Mouse (Mus musculus): ENCODE results near the gene 1700013G24Rik. TPM values are rescaled to one million over a fixed set of nuclear protein-coding genes. Genes with fewer than 3 reads are reported as not detected.
A peak's percentile ranks its signal among the peaks of the same experiment; 100 is the strongest.

The 1700013G24Rik gene
- polyA plus RNA-seq, 1 experiment from 2014 or later, result not detected

DNA sequence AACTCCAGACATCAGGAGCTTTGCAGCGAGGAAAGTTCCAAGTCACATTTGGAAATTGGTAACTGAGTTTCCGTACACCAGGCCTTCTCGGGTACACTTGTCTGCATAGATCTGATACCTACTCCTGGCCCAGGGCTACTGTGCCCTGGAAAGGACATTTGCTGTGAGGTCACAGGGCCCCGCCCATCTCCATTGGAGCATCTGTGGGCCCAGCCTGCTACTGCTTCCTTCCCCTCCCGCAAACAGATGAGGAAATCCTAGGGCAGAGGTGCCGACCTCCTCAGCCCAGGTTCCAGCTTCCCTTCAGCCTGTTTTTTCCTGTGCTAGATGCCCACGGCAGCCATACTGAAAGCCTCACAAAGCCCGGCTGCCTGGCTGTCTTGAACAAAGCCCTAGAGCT lies 36.9 kb downstream of the 1700013G24Rik start:
- Histone ChIP-seq H3K9ac (no peak overlapping the region; the same call in 1 of the 2 replicates), H3K27me3 (no peaks in the 10 kb centered on the region), H3K4me3 (no peak overlapping the region), H3K27ac (peak overlapping the region; percentile 93), H3K4me1 (peaks cover 79% of the 10 kb centered on the region), H3K4me2 (0 out of 2 replicates have a peak overlapping the region, but pooled peaks have one; percentile 2), H3K9me3 (no peaks in the 10 kb centered on the region), H3K36me3 (no peaks in the 10 kb centered on the region)
- ATAC-seq (ENCODE audit: borderline replicate concordance, extremely low read depth, low FRiP score, low TSS enrichment), result no peak
- WGBS, result 55% methylated on average over 8 of the region's 8 CpGs

DNA sequence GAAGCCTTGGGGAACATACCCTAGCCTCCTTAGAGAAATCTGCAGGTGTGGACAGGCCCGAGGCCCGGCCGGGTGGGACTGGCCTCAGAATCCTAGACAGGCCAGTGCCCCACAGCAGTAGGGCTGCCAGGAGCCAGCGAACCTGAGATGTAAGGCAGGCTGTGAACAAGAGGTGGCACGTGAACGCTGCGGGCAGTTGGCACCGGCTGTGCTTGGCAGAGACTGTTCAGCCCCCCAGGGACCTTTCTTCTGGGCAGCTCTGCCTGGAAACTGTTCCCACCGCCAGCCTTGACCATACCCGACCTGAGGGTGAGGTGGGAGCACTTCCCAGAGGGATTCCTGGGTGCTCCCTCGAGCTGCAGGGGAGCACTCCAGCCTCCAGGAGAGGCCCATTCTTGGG lies 39.5 kb downstream of the 1700013G24Rik start:
- no peaks in the 10 kb centered on the region for H3K9me3 ChIP-seq
- H3K36me3 ChIP-seq, result no peaks in the 10 kb centered on the region
- 80% methylated on average over 11 of the region's 11 CpGs for WGBS
- peak overlapping the region; percentile 69 for H3K27ac ChIP-seq
- no peak for ATAC-seq (ENCODE audit: borderline replicate concordance, extremely low read depth, low FRiP score, low TSS enrichment)
- no peaks in the 10 kb centered on the region for H3K27me3 ChIP-seq
- peaks cover 74% of the 10 kb centered on the region for H3K4me1 ChIP-seq
- no peak overlapping the region for H3K9ac ChIP-seq
- H3K4me3 ChIP-seq, result no peak overlapping the region
- H3K4me2 ChIP-seq, result no peak overlapping the region

DNA sequence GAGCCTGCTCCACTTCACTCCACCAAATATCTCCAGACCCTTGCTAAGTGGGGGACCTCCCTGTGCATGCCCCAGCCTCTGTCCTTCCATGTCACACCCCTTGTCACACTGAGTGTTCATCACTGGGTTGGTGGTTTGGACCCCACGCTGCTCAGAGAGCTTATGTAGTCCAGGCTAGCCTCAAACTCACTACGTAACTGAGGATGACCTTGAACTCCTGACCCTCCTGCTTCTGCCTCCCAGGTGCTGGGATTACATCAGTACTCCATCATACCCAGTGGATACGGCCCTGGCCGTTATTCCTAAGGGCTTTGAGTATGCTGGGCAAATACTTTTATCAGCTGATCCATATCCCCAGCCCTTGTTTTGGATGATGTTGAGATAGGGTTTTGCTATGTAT lies 40.1 kb downstream of the 1700013G24Rik start:
- Histone ChIP-seq H3K4me3 (no peak overlapping the region), H3K9ac (no peak overlapping the region), H3K9me3 (no peaks in the 10 kb centered on the region), H3K27me3 (no peaks in the 10 kb centered on the region), H3K36me3 (no peaks in the 10 kb centered on the region), H3K4me1 (peaks cover 74% of the 10 kb centered on the region), H3K4me2 (no peak overlapping the region), H3K27ac (peak overlapping the region; percentile 69)
- WGBS, result 72% methylated on average over 4 of the region's 4 CpGs
- ATAC-seq (ENCODE audit: borderline replicate concordance, extremely low read depth, low FRiP score, low TSS enrichment), result no peak

DNA sequence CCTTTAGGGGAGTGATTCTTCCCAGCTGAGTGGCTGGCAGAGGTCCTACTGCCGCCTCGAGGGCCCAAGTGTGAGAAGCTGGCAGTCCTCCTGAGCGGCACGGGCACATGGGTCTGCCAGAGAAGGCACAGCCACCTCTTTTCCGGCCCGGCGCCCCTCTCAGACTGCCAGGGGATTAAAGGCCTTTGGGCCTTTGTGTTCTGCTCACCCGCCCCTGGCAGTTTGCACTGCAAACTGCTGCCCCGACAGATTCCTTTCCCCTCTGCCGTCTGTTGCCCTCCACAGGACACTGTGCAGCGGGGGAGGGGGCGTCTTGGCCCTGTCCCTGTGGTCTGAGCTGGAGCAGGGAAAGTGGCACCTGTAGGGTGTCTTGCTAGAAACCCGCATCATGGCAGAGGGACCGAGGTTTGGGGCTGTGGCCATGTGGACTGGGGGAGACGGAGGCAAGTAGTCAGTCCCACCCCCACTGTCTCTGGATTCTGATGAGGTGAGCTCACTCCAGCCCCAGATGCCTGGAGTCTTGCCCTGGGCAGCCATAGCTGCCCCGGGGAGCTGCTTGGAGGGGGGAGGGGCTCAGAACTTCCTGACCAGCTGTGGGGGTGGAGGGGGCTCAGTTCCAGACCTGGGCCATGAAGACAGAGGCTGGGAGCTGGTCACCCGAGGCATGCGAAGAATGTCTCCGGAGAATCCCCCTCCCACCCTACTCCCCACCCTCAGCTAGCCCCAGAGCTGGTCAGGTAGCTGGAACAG lies 41.8 kb downstream of the 1700013G24Rik start:
- Histone ChIP-seq H3K27ac (peak overlapping the region; percentile 71), H3K9ac (0 out of 2 replicates have a peak overlapping the region, but pooled peaks have one; percentile 10), H3K4me1 (peaks cover 73% of the 10 kb centered on the region), H3K9me3 (no peaks in the 10 kb centered on the region), H3K27me3 (no peaks in the 10 kb centered on the region), H3K36me3 (no peaks in the 10 kb centered on the region), H3K4me3 (no peak overlapping the region), H3K4me2 (0 out of 2 replicates have a peak overlapping the region, but pooled peaks have one; percentile 4)
- peak; percentile 68 for ATAC-seq (ENCODE audit: borderline replicate concordance, extremely low read depth, low FRiP score, low TSS enrichment)
- WGBS, result 11% methylated on average over 19 of the region's 19 CpGs

DNA sequence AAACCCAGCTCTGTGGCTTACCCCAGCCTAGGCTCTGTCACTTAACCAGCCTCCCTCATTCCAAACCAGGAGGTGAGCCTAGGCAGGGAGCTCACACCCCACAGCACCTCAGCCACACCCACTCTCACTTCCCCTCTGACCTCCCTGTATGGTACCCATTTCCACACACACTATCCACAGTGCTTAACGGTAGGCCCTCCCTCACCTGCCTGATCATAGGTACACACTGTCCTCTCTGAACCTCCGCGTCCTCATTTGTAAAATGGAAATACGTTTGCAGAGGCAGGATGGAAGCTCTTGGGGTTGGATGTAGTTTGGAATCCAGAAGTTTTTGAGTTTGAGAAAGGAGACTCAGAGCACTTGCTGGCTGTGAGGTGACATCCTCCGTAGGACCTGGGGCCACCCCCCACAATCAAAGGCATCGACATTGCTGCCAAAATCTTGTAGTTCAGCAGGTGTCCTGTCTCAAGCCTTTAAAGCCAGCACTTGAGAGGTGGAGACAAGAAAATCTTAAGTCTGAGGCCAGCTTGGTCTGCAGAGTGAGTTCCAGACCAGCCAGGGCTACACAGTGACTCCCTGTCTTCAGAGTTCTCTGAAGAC lies 42.5 kb downstream of the 1700013G24Rik start:
- 36% methylated on average over 6 of the region's 6 CpGs for WGBS

DNA sequence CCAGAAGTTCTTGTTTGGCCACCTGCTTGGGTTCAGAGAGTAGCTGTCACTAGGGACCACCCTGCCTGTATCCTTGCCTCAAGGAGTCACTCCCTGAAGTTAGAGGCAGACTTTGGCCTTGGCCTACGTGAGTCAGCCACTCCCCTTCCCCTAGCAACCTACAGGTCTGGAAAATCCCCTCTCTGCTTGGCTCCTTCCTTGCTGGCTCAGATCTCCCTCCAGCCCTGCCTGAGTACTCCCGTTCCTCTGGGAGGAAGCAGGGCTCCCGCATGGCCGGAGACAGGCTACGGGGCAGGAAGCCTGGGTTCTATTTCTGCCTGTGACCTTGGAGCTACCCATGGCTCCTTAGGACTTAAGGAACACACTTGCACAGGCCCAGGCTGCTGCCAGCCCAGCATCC lies 44.3 kb downstream of the 1700013G24Rik start:
- Histone ChIP-seq H3K9me3 (no peaks in the 10 kb centered on the region), H3K4me1 (peaks cover 71% of the 10 kb centered on the region), H3K36me3 (peaks cover 9% of the 10 kb centered on the region), H3K27ac (peak overlapping the region; percentile 76), H3K9ac (no peak overlapping the region), H3K27me3 (no peaks in the 10 kb centered on the region), H3K4me2 (0 out of 2 replicates have a peak overlapping the region, but pooled peaks have one; percentile 1), H3K4me3 (no peak overlapping the region)
- WGBS, result 69% methylated on average over 5 of the region's 5 CpGs
- 0 out of 2 replicates have a peak, but pooled peaks have one; percentile 8 for ATAC-seq (ENCODE audit: borderline replicate concordance, extremely low read depth, low FRiP score, low TSS enrichment)

More for the DNA sequence above, 42.5 kb downstream of the 1700013G24Rik start:
- Histone ChIP-seq H3K27ac (peak overlapping the region; percentile 71), H3K27me3 (no peaks in the 10 kb centered on the region), H3K4me1 (peaks cover 73% of the 10 kb centered on the region), H3K4me2 (no peak overlapping the region), H3K9ac (no peak overlapping the region), H3K4me3 (no peak overlapping the region), H3K9me3 (no peaks in the 10 kb centered on the region), H3K36me3 (no peaks in the 10 kb centered on the region)
- ATAC-seq (ENCODE audit: borderline replicate concordance, extremely low read depth, low FRiP score, low TSS enrichment), result no peak; the same call in none of the 2 replicates

DNA sequence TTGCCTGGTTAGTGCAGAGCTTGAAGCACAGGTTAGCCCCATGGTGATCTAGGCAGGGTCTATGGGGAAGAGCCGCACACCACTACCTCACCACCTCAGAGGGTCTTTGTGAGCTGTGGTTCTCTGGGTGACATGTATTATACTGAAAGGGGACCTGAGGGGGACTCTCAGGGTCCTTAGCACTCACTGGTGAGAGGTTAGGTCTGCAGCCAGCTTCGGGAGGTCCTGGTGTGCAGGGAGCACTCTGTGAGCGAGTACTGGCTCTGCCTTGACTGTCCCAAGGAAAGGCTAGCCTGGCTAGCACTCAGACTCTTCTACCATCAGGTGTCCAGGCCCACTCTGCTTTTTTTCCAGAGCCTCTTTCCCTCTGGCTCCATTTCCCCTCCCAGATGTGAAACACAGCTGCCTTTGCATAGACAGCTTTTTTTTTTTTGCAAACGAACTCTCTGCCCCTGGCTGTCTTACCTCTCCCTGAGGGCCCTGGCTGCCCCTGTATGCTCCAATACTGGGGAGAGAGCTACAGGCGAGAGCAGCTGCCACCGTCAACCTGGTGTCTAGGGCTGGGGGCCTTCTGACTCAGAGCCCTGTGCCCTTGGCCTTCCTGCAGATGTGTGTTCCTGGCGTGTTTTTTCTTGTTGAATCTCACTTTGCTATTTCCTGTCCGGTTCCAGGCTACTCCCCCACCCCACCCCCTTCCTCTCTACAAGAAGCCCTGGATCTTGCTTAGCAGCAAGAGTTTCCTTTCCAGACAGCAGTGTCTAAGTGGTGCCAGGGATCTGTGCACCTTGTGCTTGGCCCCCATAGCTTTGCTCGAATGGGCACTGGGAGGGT lies 45.0 kb downstream of the 1700013G24Rik start:
- no peak overlapping the region for H3K9ac ChIP-seq
- WGBS, result 29% methylated on average over 9 of the region's 9 CpGs

DNA sequence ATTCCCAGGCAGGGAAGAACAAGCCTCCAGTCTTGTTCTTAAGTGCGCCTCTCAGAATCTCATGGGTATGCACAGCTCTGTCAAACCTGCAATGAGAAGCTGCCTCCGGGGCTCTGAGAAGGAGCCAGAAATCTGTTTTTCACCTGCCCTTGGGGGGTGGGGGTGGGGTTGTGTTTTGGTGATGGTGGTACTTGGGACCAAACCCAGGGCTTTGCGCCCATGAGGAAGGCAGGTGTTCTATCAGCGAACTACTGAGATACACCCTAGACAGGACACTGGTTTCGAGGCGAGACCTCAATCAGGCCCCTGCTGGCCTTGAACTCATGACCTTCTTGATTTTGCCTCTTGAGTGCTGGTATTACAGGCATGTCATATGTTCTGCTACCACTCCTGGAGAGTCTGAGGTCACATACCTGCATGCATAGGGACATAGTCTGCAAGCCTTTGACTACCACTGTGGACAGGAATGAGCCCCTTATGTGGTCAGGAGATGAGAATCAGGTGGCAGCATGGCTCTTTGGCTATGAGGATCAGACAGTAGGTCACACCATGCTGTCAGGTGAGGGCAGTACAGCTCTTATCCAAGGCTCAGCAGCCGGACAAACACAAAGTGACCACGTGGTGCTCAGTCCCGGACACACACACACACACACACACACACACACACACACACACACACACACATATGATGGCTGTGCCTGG lies 45.9 kb downstream of the 1700013G24Rik start:
- no peak overlapping the region for H3K4me3 ChIP-seq
- no peak overlapping the region for H3K9ac ChIP-seq
- peaks cover 23% of the 10 kb centered on the region for H3K36me3 ChIP-seq
- ATAC-seq (ENCODE audit: borderline replicate concordance, extremely low read depth, low FRiP score, low TSS enrichment), result no peak
- H3K27me3 ChIP-seq, result no peaks in the 10 kb centered on the region
- WGBS, result 77% methylated on average over 9 of the region's 9 CpGs
- no peak overlapping the region for H3K4me2 ChIP-seq
- peak overlapping the region; percentile 76 for H3K27ac ChIP-seq
- H3K4me1 ChIP-seq, result peaks cover 71% of the 10 kb centered on the region
- no peaks in the 10 kb centered on the region for H3K9me3 ChIP-seq

More for the DNA sequence above, 45.0 kb downstream of the 1700013G24Rik start:
- H3K36me3 ChIP-seq, result peaks cover 17% of the 10 kb centered on the region
- peaks cover 66% of the 10 kb centered on the region for H3K4me1 ChIP-seq
- peak overlapping the region; percentile 76 for H3K27ac ChIP-seq
- no peaks in the 10 kb centered on the region for H3K27me3 ChIP-seq
- peak; percentile 19; the same call in 1 of the 2 replicates for ATAC-seq (ENCODE audit: borderline replicate concordance, extremely low read depth, low FRiP score, low TSS enrichment)
- H3K4me3 ChIP-seq, result no peak overlapping the region
- peak overlapping the region; percentile 1; the same call in 1 of the 2 replicates for H3K4me2 ChIP-seq
- H3K9me3 ChIP-seq, result no peaks in the 10 kb centered on the region

DNA sequence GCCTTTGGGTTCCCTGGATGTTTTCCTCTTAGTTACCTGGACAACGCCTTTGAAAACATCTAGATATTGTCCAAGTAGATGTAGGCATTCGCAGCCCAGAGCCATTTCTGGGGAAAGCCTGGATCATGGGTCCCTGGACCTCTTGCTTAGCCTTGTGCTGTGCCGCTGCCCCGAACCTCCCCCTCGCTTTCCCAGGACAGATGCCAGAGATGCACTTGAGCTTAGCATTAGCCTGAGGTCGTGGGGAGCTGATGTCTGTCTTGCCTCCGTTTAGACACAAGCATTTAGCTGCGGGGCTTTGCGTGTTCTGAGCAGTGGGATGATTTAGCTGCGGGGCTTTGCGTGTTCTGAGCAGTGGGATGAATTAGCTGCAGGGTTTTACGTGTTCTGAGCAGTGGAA lies 47.1 kb downstream of the 1700013G24Rik start:
- peaks cover 63% of the 10 kb centered on the region for H3K4me1 ChIP-seq
- no peak overlapping the region for H3K4me2 ChIP-seq
- no peaks in the 10 kb centered on the region for H3K9me3 ChIP-seq
- WGBS, result 75% methylated on average over 12 of the region's 12 CpGs
- H3K4me3 ChIP-seq, result no peak overlapping the region
- H3K27me3 ChIP-seq, result no peaks in the 10 kb centered on the region
- H3K27ac ChIP-seq, result no peak overlapping the region
- peaks cover 32% of the 10 kb centered on the region for H3K36me3 ChIP-seq
- no peak overlapping the region for H3K9ac ChIP-seq
- ATAC-seq (ENCODE audit: borderline replicate concordance, extremely low read depth, low FRiP score, low TSS enrichment), result no peak

DNA sequence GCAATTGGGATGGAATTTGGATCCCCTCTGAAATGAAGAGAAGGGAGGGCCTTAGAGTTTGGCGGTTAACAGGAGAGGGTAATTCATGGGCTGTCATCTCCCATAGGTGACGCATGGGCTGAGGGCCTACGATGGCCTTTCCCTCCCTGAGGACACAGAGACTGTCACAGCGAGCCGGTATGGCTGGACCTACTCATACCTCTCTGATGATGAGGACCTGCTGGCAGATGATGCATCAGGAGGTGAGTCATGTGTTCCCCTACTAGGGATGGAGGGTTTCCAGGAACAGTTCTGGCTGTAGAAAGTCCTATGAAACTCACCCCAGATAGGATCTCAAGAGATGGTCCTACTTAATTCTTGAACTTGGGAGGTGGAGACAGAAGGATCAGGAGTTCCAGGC lies 47.9 kb downstream of the 1700013G24Rik start:
- H3K27me3 ChIP-seq, result no peaks in the 10 kb centered on the region
- peaks cover 32% of the 10 kb centered on the region for H3K36me3 ChIP-seq
- H3K9ac ChIP-seq, result no peak overlapping the region
- ATAC-seq (ENCODE audit: borderline replicate concordance, extremely low read depth, low FRiP score, low TSS enrichment), result no peak
- peaks cover 55% of the 10 kb centered on the region for H3K4me1 ChIP-seq
- no peaks in the 10 kb centered on the region for H3K9me3 ChIP-seq
- no peak overlapping the region for H3K27ac ChIP-seq
- H3K4me3 ChIP-seq, result no peak overlapping the region
- 84% methylated on average over 5 of the region's 5 CpGs for WGBS
- H3K4me2 ChIP-seq, result no peak overlapping the region

DNA sequence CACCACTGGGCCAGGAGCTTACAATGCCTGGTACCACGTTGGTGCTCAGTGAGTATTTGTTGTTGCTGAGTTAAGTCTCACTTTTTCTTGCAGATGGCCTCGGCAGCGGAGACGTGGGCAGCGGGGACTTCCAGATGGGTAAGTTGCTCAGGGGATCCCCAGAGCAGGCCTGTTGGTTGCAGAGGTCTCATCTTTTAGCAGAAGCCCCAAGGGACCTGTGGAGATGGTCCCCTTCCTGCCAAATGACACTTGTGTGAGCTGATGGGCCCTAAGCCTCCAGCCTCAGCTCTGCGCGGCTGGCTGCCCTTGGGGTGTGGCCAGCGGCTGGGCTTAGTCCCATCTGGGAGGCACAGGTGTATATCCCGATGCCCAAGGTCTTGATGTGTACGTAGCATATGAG lies 49.1 kb downstream of the 1700013G24Rik start:
- H3K27me3 ChIP-seq, result no peaks in the 10 kb centered on the region
- H3K36me3 ChIP-seq, result peaks cover 32% of the 10 kb centered on the region
- WGBS, result 85% methylated on average over 10 of the region's 10 CpGs
- no peak overlapping the region for H3K9ac ChIP-seq
- H3K4me2 ChIP-seq, result no peak overlapping the region
- no peak overlapping the region for H3K4me3 ChIP-seq
- no peaks in the 10 kb centered on the region for H3K9me3 ChIP-seq
- peaks cover 48% of the 10 kb centered on the region for H3K4me1 ChIP-seq
- no peak overlapping the region for H3K27ac ChIP-seq
- no peak for ATAC-seq (ENCODE audit: borderline replicate concordance, extremely low read depth, low FRiP score, low TSS enrichment)

All from lung, embryonic 15.5 days (tissue).